Mouse (Mus musculus): ENCODE results near the gene Pdzd7.
A peak's percentile ranks its signal among the peaks of the same experiment; 100 is the strongest.

The Pdzd7 gene

GRCm38 (mm10) chr19:45045651-45046050 is at the start of gene Pdzd7:
Gene Pdzd7, minus strand, starts transcription at chr19:45045717.
- DNase-seq (ENCODE audit: extremely low read depth, low read depth) = no peak

GRCm38 (mm10) chr19:45081841-45082550 is 36.5 kb upstream of the Pdzd7 start:
- DNase-seq (ENCODE audit: extremely low read depth, low read depth) = no peak

GRCm38 (mm10) chr19:45081279-45081678 is 35.8 kb upstream of the Pdzd7 start:
- DNase-seq (ENCODE audit: extremely low read depth, low read depth) = no peak

GRCm38 (mm10) chr19:45080711-45081110 is 35.2 kb upstream of the Pdzd7 start:
- no peak for DNase-seq (ENCODE audit: extremely low read depth, low read depth)

- DNase-seq (ENCODE audit: extremely low read depth, low read depth) = peak; percentile 69
Observed at GRCm38 (mm10) chr19:45079769-45080515, 34.4 kb upstream of the Pdzd7 start.

GRCm38 (mm10) chr19:45078971-45079764 is 33.7 kb upstream of the Pdzd7 start:
- DNase-seq (ENCODE audit: extremely low read depth, low read depth) = no peak

GRCm38 (mm10) chr19:45077742-45078645 is 32.5 kb upstream of the Pdzd7 start:
- no peak for DNase-seq (ENCODE audit: extremely low read depth, low read depth)

GRCm38 (mm10) chr19:45076586-45077510 is 31.3 kb upstream of the Pdzd7 start:
- no peak for DNase-seq (ENCODE audit: extremely low read depth, low read depth)

GRCm38 (mm10) chr19:45076036-45076575 is 30.6 kb upstream of the Pdzd7 start:
- DNase-seq (ENCODE audit: extremely low read depth, low read depth) = no peak

GRCm38 (mm10) chr19:45075323-45076035 is 30.0 kb upstream of the Pdzd7 start:
- peak; percentile 51 for DNase-seq (ENCODE audit: extremely low read depth, low read depth)

- peak; percentile 89 for DNase-seq (ENCODE audit: extremely low read depth, low read depth)
Observed at GRCm38 (mm10) chr19:45074580-45075322, 29.2 kb upstream of the Pdzd7 start, which contains the start of gene Kazald1. Gene Kazald1, plus strand, starts transcription at chr19:45075241.

- DNase-seq (ENCODE audit: extremely low read depth, low read depth) = peak; percentile 91
Observed at GRCm38 (mm10) chr19:45073871-45074542, 28.5 kb upstream of the Pdzd7 start.

- DNase-seq (ENCODE audit: extremely low read depth, low read depth) = no peak
Observed at GRCm38 (mm10) chr19:45067758-45068510, 22.4 kb upstream of the Pdzd7 start.

- DNase-seq (ENCODE audit: extremely low read depth, low read depth) = no peak
Observed at GRCm38 (mm10) chr19:45067170-45067569, 21.7 kb upstream of the Pdzd7 start.

GRCm38 (mm10) chr19:45065226-45065625 is 19.7 kb upstream of the Pdzd7 start:
- no peak for DNase-seq (ENCODE audit: extremely low read depth, low read depth)

- DNase-seq (ENCODE audit: extremely low read depth, low read depth) = no peak
Observed at GRCm38 (mm10) chr19:45063565-45064292, 18.2 kb upstream of the Pdzd7 start.
